Mouse (Mus musculus) urinary bladder, postnatal 25 days (tissue): ENCODE results near the gene Layn.
A peak's percentile ranks its signal among the peaks of the same experiment; 100 is the strongest.

ENCODE experiments used
- DNase-seq: peaks from one replicate; pipeline ENCODE4 v3.0.0; 2022; ENCODE audit warnings: low spot score

Gene Layn

GRCm38 (mm10) chr9:51032291-51032690 is 44.6 kb downstream of the Layn start:
- no peak for DNase-seq

GRCm38 (mm10) chr9:51031603-51032002 is 45.3 kb downstream of the Layn start:
- no peak for DNase-seq

- DNase-seq: no peak
Observed at GRCm38 (mm10) chr9:51030147-51030546, 46.7 kb downstream of the Layn start.

- no peak for DNase-seq
Observed at GRCm38 (mm10) chr9:51026952-51027351, 49.9 kb downstream of the Layn start.

GRCm38 (mm10) chr9:51021123-51021795 is 55.6 kb downstream of the Layn start:
- DNase-seq: no peak

- no peak for DNase-seq
Observed at GRCm38 (mm10) chr9:51020351-51020750, 56.5 kb downstream of the Layn start.

GRCm38 (mm10) chr9:51019670-51020069 is 57.2 kb downstream of the Layn start:
- no peak for DNase-seq

- DNase-seq: peak; percentile 17
Observed at GRCm38 (mm10) chr9:51015732-51016131, 61.2 kb downstream of the Layn start.

GRCm38 (mm10) chr9:51013644-51014043 is 63.2 kb downstream of the Layn start:
- no peak for DNase-seq

- no peak for DNase-seq
Observed at GRCm38 (mm10) chr9:51009656-51009950, 67.3 kb downstream of the Layn start.

- peak; percentile 85 for DNase-seq
Observed at GRCm38 (mm10) chr9:51008841-51009655, 67.8 kb downstream of the Layn start, which contains the start of gene Sik2. Gene Sik2, minus strand, starts transcription at chr9:51009073.

GRCm38 (mm10) chr9:51008068-51008840 is 68.6 kb downstream of the Layn start:
- DNase-seq: no peak

GRCm38 (mm10) chr9:51007726-51008067 is 69.2 kb downstream of the Layn start:
- no peak for DNase-seq

- DNase-seq: peak; percentile 49
Observed at GRCm38 (mm10) chr9:51006846-51007245, 70.0 kb downstream of the Layn start.
